Mouse (Mus musculus): ENCODE measurements around the gene Gm3415.

- TF ChIP-seq CTCF (IDR thresholded peaks at IDR 0.05; ENCODE audit: control insufficient read depth, insufficient read depth, insufficient read length) (no peak), CEBPB (IDR thresholded peaks at IDR 0.05; ENCODE audit: low read depth) (no peak)
These were observed 29.3 kb downstream of the Gm3415 start for GRCm38 (mm10) chr5:146585307-146585651.
